Mouse (Mus musculus): ENCODE results near the gene Gm21992. TPM values are rescaled to one million over a fixed set of nuclear protein-coding genes. Genes with fewer than 3 reads are reported as not detected.

The Gm21992 gene
- total RNA-seq, 2 experiments from 2014 or later: 10.9 to 11.6 TPM

GRCm38 (mm10) chr19:4748493-4748892 is 62.9 kb downstream of the Gm21992 start:
- no peak for DNase-seq

- peak; percentile 37 for DNase-seq
Observed at GRCm38 (mm10) chr19:4747631-4748312, 63.6 kb downstream of the Gm21992 start.

GRCm38 (mm10) chr19:4746611-4747010 is 64.8 kb downstream of the Gm21992 start:
- DNase-seq: peak; percentile 64

GRCm38 (mm10) chr19:4745681-4746080 is 65.7 kb downstream of the Gm21992 start:
- no peak for DNase-seq

GRCm38 (mm10) chr19:4745057-4745456 is 66.4 kb downstream of the Gm21992 start:
- DNase-seq: peak; percentile 45

GRCm38 (mm10) chr19:4744026-4744425 is 67.4 kb downstream of the Gm21992 start:
- no peak for DNase-seq

- no peak for DNase-seq
Observed at GRCm38 (mm10) chr19:4743524-4743923, 67.9 kb downstream of the Gm21992 start.

- no peak for DNase-seq
Observed at GRCm38 (mm10) chr19:4742229-4742628, 69.2 kb downstream of the Gm21992 start.

GRCm38 (mm10) chr19:4741482-4741881 is 69.9 kb downstream of the Gm21992 start:
- DNase-seq: no peak

GRCm38 (mm10) chr19:4739762-4740161 is 71.7 kb downstream of the Gm21992 start:
- no peak for DNase-seq

GRCm38 (mm10) chr19:4739053-4739452 is 72.4 kb downstream of the Gm21992 start:
- no peak for DNase-seq

- no peak for DNase-seq
Observed at GRCm38 (mm10) chr19:4737866-4738265, 73.5 kb downstream of the Gm21992 start.

GRCm38 (mm10) chr19:4733052-4733451 is 78.4 kb downstream of the Gm21992 start:
- DNase-seq: no peak

- no peak for DNase-seq
Observed at GRCm38 (mm10) chr19:4729186-4729585, 82.2 kb downstream of the Gm21992 start.

GRCm38 (mm10) chr19:4720671-4721244 is 90.7 kb downstream of the Gm21992 start:
- no peak for DNase-seq

- DNase-seq: no peak
Observed at GRCm38 (mm10) chr19:4720112-4720511, 91.3 kb downstream of the Gm21992 start.

GRCm38 (mm10) chr19:4719351-4719764 is 92.1 kb downstream of the Gm21992 start:
- DNase-seq: no peak

GRCm38 (mm10) chr19:4718716-4719115 is 92.7 kb downstream of the Gm21992 start:
- DNase-seq: no peak

- no peak for DNase-seq
Observed at GRCm38 (mm10) chr19:4717281-4717680, 94.1 kb downstream of the Gm21992 start.

- no peak for DNase-seq
Observed at GRCm38 (mm10) chr19:4716756-4717155, 94.7 kb downstream of the Gm21992 start.

- DNase-seq: no peak
Observed at GRCm38 (mm10) chr19:4713886-4714285, 97.5 kb downstream of the Gm21992 start.

GRCm38 (mm10) chr19:4712781-4713526 is 98.5 kb downstream of the Gm21992 start:
- no peak for DNase-seq

GRCm38 (mm10) chr19:4712156-4712780 is 99.1 kb downstream of the Gm21992 start:
- DNase-seq: no peak

Measured in gastrocnemius, postnatal 10 days (tissue).